In the genomic region with DNA sequence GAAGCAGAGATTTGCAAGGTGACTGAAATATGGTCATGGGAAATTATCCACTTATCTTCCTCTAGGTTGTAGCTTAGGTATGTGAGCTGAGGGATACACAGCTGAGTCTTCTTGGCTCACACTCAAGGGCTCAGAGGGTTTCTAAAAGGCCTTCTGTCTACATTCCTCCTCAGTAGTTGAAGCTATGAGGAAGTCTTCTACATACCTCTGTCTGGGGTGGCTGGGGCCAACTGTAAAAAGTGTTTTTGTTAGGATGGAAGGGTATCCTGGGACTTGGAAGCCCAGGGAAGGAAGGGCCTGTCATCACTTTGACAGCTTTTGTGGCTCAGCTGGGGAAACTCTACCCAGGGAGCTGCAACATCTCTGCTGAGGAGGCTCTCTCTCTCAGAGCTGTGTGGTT, we compare ENCODE assay signal across 14 mouse cellular contexts. TPM values are rescaled to one million over a fixed set of nuclear protein-coding genes. Genes with fewer than 3 reads are reported as not detected.
DNase-seq lines count a peak whose midpoint lies in the region; ATAC-seq and TF ChIP-seq lines count a peak whose summit lies in the region.
"Had no signal": no experiment of that assay in that cellular context is flagged by ENCODE, and none has a peak within 500 bp of the region (broad histone marks: within the 10 kb centered on the region; RNA-seq: fewer than 3 reads in every experiment).

No protein-coding gene starts in this region.

- no peaks in the 10 kb centered on the region for H3K9me3 ChIP-seq in heart, embryonic 12.5 days (replicated peaks)
- H3K9me3 ChIP-seq in lung, embryonic 16.5 days (ENCODE audit: control insufficient read depth, low read length): no peaks in the 10 kb centered on the region
- H3K9me3 ChIP-seq in heart, embryonic 16.5 days (replicated peaks; ENCODE audit: control insufficient read depth, low read length): no peaks in the 10 kb centered on the region
- H3K9me3 ChIP-seq: megakaryocyte, embryonic 14.5 days had no signal

- H3K36me3 ChIP-seq in heart, embryonic 12.5 days: no peaks in the 10 kb centered on the region
- no peaks in the 10 kb centered on the region for H3K36me3 ChIP-seq in lung, embryonic 16.5 days (ENCODE audit: control insufficient read depth, insufficient read depth, low read length)
- no peaks in the 10 kb centered on the region for H3K36me3 ChIP-seq in heart, embryonic 16.5 days (ENCODE audit: control insufficient read depth, insufficient read depth)

- DNase-seq in heart, adult 11 months: peak; percentile 96
- DNase-seq in lung, adult 2 months: no peak
- peak; percentile 83 for DNase-seq in brain, adult 2 months (ENCODE audit: low read depth, low spot score)
- no peak for DNase-seq in right cerebral cortex, adult 18-20 months
- no peak for DNase-seq in layer of hippocampus, adult 8-10 months (ENCODE audit: low spot score in 2 of 2)
- DNase-seq: kidney, postnatal 14 days; right cerebral cortex, postnatal 25 days; thymus, postnatal 14 days had no signal

- H3K4me3 ChIP-seq in heart, embryonic 12.5 days: no peak overlapping the region
- no peak overlapping the region for H3K4me3 ChIP-seq in lung, embryonic 16.5 days (ENCODE audit: low read length)
- no peak overlapping the region for H3K4me3 ChIP-seq in lung, adult 2 months (replicated peaks; ENCODE audit: extremely low read depth, low read depth, low read length)
- H3K4me3 ChIP-seq in heart, embryonic 16.5 days (ENCODE audit: low read length): no peak overlapping the region
- H3K4me3 ChIP-seq: megakaryocyte, embryonic 14.5 days had no signal

- TF ChIP-seq POLR2A in lung, adult 2 months (IDR thresholded peaks at IDR 0.05; ENCODE audit: borderline replicate concordance, extremely low read depth, low read depth, low read length): no peak

- H3K4me1 ChIP-seq in heart, embryonic 12.5 days (replicated peaks): peaks cover 56% of the 10 kb centered on the region
- peaks cover 15% of the 10 kb centered on the region for H3K4me1 ChIP-seq in lung, embryonic 16.5 days (replicated peaks; ENCODE audit: control insufficient read depth, insufficient read depth, low read length)
- H3K4me1 ChIP-seq in lung, adult 2 months (ENCODE audit: control insufficient read depth, insufficient read depth, low read length): peaks cover 19% of the 10 kb centered on the region
- peaks cover 41% of the 10 kb centered on the region for H3K4me1 ChIP-seq in heart, embryonic 16.5 days (ENCODE audit: control insufficient read depth, insufficient read depth, low read length)

- no peak for TF ChIP-seq CTCF in lung, adult 2 months (IDR thresholded peaks at IDR 0.05; ENCODE audit: insufficient read depth, low read length)

- ATAC-seq in heart, embryonic 12.5 days (ENCODE audit: insufficient number of reproducible peaks, low FRiP score): no peak; the same call in 1 of the 2 replicates
- ATAC-seq in lung, embryonic 16.5 days (ENCODE audit: low read depth): peak; percentile 55; the same call in 1 of the 2 replicates
- no peak for ATAC-seq in heart, embryonic 16.5 days (replicated peaks; ENCODE audit: extremely low read depth, insufficient read depth, low FRiP score)
- ATAC-seq: activated CD4-positive, CD25-positive, alpha-beta regulatory T cell, adult 4 months; forebrain, embryonic 14.5 days had no signal

- H3K4me2 ChIP-seq in heart, embryonic 12.5 days: no peak overlapping the region
- no peak overlapping the region for H3K4me2 ChIP-seq in lung, embryonic 16.5 days (ENCODE audit: low read depth, low read length)
- no peak overlapping the region for H3K4me2 ChIP-seq in heart, embryonic 16.5 days (ENCODE audit: low read depth, low read length)

- no peak overlapping the region for H3K9ac ChIP-seq in heart, embryonic 12.5 days
- no peak overlapping the region for H3K9ac ChIP-seq in lung, embryonic 16.5 days (ENCODE audit: low read length)
- no peak overlapping the region for H3K9ac ChIP-seq in heart, embryonic 16.5 days (ENCODE audit: low read length)

- H3K27me3 ChIP-seq in heart, embryonic 12.5 days (replicated peaks): no peaks in the 10 kb centered on the region
- H3K27me3 ChIP-seq in lung, embryonic 16.5 days (ENCODE audit: control insufficient read depth, insufficient read depth, low read depth, low read length): no peaks in the 10 kb centered on the region
- H3K27me3 ChIP-seq in heart, embryonic 16.5 days (ENCODE audit: control insufficient read depth, insufficient read depth, low read length): no peaks in the 10 kb centered on the region
- H3K27me3 ChIP-seq: megakaryocyte, embryonic 14.5 days had no signal

- H3K27ac ChIP-seq in heart, embryonic 12.5 days (ENCODE audit: poor library complexity, severe bottlenecking): no peak overlapping the region
- 0 out of 2 replicates have a peak overlapping the region, but pooled peaks have one; percentile 13 for H3K27ac ChIP-seq in lung, embryonic 16.5 days (ENCODE audit: low read length)
- H3K27ac ChIP-seq in heart, embryonic 16.5 days (ENCODE audit: low read length): peak overlapping the region; percentile 16; the same call in 1 of the 2 replicates

RNA-seq across cellular contexts. Expression of a gene that starts 18.5 kb away (rescaled TPM):
- 24.1 TPM in 2 replicates for polyA plus RNA-seq in heart, embryonic 12.5 days (2016; fragmentation: Nextera tagmentation; extraction: Ambion mirVana)
- 32.9 and 33.9 TPM in 2 replicates for polyA plus RNA-seq in lung, embryonic 16.5 days (2015; fragmentation: Nextera tagmentation; extraction: Ambion mirVana)
- polyA plus RNA-seq in lung, adult 2 months (2012; rRNA removed): 28.5 and 36.9 TPM in 2 replicates
- 22.6 and 25.0 TPM in 2 replicates for polyA plus RNA-seq in heart, embryonic 16.5 days (2015; fragmentation: Nextera tagmentation; extraction: Ambion mirVana)
- total RNA-seq in layer of hippocampus, adult 8-10 months (2022): 100 to 1,000 TPM; 102 to 113 (median 110) TPM

Comparison
In these comparisons a context has a peak if more than half of its experiments do, and no peak if none do; other contexts are left out.
1. DNase-seq: peak in heart, adult 11 months (single experiment) and brain, adult 2 months (single experiment); none in lung, adult 2 months (single experiment), right cerebral cortex, adult 18-20 months (single experiment) and layer of hippocampus, adult 8-10 months (0 of 2).